Mouse (Mus musculus) G1E (cell line): ENCODE results near the gene Tbc1d22a.

ENCODE experiments used
- CTCF ChIP-seq: IDR thresholded peaks from 2 replicates; pipeline ENCODE4 v1.5.1; 2012; ENCODE audit warnings: low read depth, low read length, inconsistent platforms, mixed read lengths
- GATA1 ChIP-seq: IDR thresholded peaks from 2 replicates; pipeline ENCODE4 v1.6.1; 2012; ENCODE audit warnings: borderline replicate concordance, low read length, inconsistent platforms, mixed read lengths
- GATA2 ChIP-seq: IDR thresholded peaks from 2 replicates; pipeline ENCODE4 v1.6.1; 2012; ENCODE audit warnings: low read depth, low read length, inconsistent platforms, borderline replicate concordance
- POLR2AphosphoS5 ChIP-seq: IDR thresholded peaks from 2 replicates; pipeline ENCODE4 v1.6.1; 2012; ENCODE audit warnings: low read depth, low read length, inconsistent platforms; ENCODE audit not compliant: insufficient replicate concordance
- TAL1 ChIP-seq: conservative IDR thresholded peaks from 2 replicates; pipeline ENCODE4 v1.6.1; 2012; ENCODE audit warnings: low read depth, low read length, inconsistent platforms, mixed read lengths

- TF ChIP-seq CTCF (no peak), GATA1 (no peak), POLR2AphosphoS5 (no peak), GATA2 (no peak), TAL1 (no peak)
Measured at GRCm38 (mm10) chr15:86492636-86493035, 278.4 kb downstream of the Tbc1d22a start.
